Mouse (Mus musculus) C2C12 (cell line): ENCODE data around the gene Mturn. TPM values are rescaled to one million over a fixed set of nuclear protein-coding genes. Genes with fewer than 3 reads are reported as not detected.

ENCODE experiments used
- H3K27me3 ChIP-seq: one replicate; pipeline ENCODE4 v1.6.1; 2011; ENCODE audit not compliant: control insufficient read depth, insufficient read depth, insufficient read length
- H3K36me3 ChIP-seq: one replicate; pipeline ENCODE4 v1.6.1; 2011; ENCODE audit not compliant: control insufficient read depth, insufficient read depth
- H3K4me3 ChIP-seq: one replicate; pipeline ENCODE4 v1.5.1; 2011; ENCODE audit warnings: mild to moderate bottlenecking, control low read depth; ENCODE audit not compliant: poor library complexity, insufficient read depth, severe bottlenecking
- H3K79me2 ChIP-seq: one replicate; pipeline ENCODE4 v1.6.1; 2011; ENCODE audit not compliant: control insufficient read depth, insufficient read depth
- H3K79me3 ChIP-seq: one replicate; pipeline ENCODE4 v1.6.1; 2011; ENCODE audit warnings: low read depth, control low read depth
- H3ac ChIP-seq: one replicate; pipeline ENCODE3; 2011; ENCODE audit warnings: low read depth; ENCODE audit not compliant: control insufficient read depth, insufficient read length
- CEBPB ChIP-seq: IDR thresholded peaks from one replicate; pipeline ENCODE4 v1.6.1; 2011; ENCODE audit warnings: low read depth, mild to moderate bottlenecking, control low read depth, moderate library complexity
- CTCF ChIP-seq: IDR thresholded peaks from one replicate; pipeline ENCODE4 v1.5.1; 2011; ENCODE audit not compliant: control insufficient read depth, insufficient read depth, insufficient read length
- FOSL1 ChIP-seq: IDR thresholded peaks from one replicate; pipeline ENCODE4 v1.8.0; 2011; ENCODE audit warnings: mild to moderate bottlenecking, low read length; ENCODE audit not compliant: poor library complexity, insufficient read depth, severe bottlenecking
- MAX ChIP-seq: IDR thresholded peaks from one replicate; pipeline ENCODE4 v1.6.1; 2011; ENCODE audit warnings: mild to moderate bottlenecking, control low read depth
- MYOD1 ChIP-seq: IDR thresholded peaks from one replicate; pipeline ENCODE4 v1.6.1; 2011; ENCODE audit warnings: low read depth; ENCODE audit not compliant: control insufficient read depth, insufficient read length
- MYOG ChIP-seq: IDR thresholded peaks from one replicate; pipeline ENCODE4 v1.6.1; 2011; ENCODE audit not compliant: control insufficient read depth, insufficient read length; ENCODE audit errors: extremely low read depth
- USF1 ChIP-seq: IDR thresholded peaks from one replicate; pipeline ENCODE4 v1.6.1; 2011; ENCODE audit warnings: low read depth, mild to moderate bottlenecking, control low read depth, moderate library complexity
- polyA plus RNA-seq: library from polyadenylated mRNA; unstranded; fragments of >200 nt; fragmentation: generic; extraction: Trizol; gene quantifications from one replicate; pipeline ENCODE4 v1.2.1, GENCODE M21; 2012; ENCODE audit warnings: missing spikeins

The Mturn gene
- polyA plus RNA-seq, 1 experiment = 1.3 TPM

GRCm38 (mm10) chr6:54657861-54658260 lies 23.6 kb upstream of the Mturn start:
- Histone ChIP-seq H3K79me2 (no peaks in the 10 kb centered on the region), H3K79me3 (no peaks in the 10 kb centered on the region), H3K36me3 (no peaks in the 10 kb centered on the region), H3K4me3 (no peak overlapping the region), H3ac (no peak overlapping the region), H3K27me3 (no peaks in the 10 kb centered on the region)
- TF ChIP-seq FOSL1 = no peak
- TF ChIP-seq USF1 = no peak
- TF ChIP-seq MYOD1 = no peak
- no peak for TF ChIP-seq CEBPB
- TF ChIP-seq MYOG = no peak
- no peak for TF ChIP-seq CTCF
- no peak for TF ChIP-seq MAX

DNA sequence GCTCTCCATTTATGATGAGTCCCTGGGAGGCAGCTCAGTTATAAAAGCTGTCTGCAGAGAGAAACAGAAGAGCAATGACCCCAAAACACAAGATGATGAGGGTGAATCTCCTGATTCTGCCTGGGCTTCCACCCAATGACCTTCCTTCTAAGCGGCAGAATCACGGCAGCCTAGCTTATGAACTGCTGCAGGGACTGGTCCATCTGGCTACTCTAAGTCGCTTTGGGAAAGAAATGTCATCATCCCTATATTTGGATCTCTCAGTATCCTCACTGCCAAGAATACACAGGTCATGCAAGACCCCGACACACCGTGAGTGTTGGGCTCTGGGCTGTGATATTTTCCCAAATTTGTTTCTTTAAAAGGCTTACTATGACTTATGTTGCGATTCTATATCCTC lies 11.6 kb upstream of the Mturn start:
- Histone ChIP-seq H3ac (no peak overlapping the region), H3K4me3 (no peak overlapping the region), H3K27me3 (peaks cover 15% of the 10 kb centered on the region), H3K79me3 (no peaks in the 10 kb centered on the region), H3K36me3 (no peaks in the 10 kb centered on the region), H3K79me2 (no peaks in the 10 kb centered on the region)
- TF ChIP-seq MYOD1 (no peak), FOSL1 (no peak), MAX (no peak), CTCF (no peak), USF1 (no peak), MYOG (no peak)

DNA sequence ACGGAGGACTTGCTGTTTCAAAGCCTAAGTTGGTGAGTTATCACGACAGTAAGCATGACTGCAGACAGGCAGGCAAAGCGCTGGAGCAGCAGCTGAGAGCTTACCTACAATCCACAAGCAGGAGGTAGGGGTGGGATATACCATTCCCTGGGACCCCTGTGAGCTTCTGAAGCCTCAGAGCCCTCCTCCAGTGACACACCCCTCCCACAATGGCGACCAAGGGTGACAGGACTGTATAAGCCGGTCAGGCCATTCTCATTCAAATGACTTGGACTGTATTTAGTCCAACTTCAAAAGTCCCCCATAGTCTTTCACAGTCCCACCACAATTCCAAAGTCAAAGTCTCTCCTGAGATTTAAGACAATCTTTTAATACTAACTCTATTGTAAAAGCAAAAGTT lies 8.5 kb upstream of the Mturn start:
- Histone ChIP-seq H3K79me2 (no peaks in the 10 kb centered on the region), H3K36me3 (no peaks in the 10 kb centered on the region), H3ac (no peak overlapping the region), H3K4me3 (no peak overlapping the region), H3K79me3 (no peaks in the 10 kb centered on the region), H3K27me3 (peaks cover 15% of the 10 kb centered on the region)
- TF ChIP-seq FOSL1 = no peak
- no peak for TF ChIP-seq USF1
- TF ChIP-seq CEBPB = no peak
- no peak for TF ChIP-seq CTCF
- no peak for TF ChIP-seq MYOD1
- no peak for TF ChIP-seq MAX
- no peak for TF ChIP-seq MYOG

DNA sequence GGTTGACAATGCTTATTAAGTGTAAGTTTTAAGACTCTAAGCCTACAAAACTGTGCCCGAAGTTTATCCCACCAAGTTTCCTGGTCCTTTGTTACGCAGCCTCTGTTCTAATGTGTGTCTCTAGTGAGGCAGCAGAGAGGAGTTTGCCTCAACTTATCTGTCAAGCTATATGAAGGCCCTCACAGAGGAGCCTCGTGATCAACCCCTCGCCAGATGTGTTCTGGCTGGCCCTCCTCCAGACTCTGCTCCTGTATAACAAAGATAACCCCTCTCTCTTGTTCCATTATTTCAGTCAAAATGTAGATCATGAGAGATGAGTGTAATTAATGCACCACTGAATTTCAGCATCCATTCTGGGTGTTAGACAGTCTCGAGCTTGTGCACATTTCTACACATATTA lies 1.7 kb upstream of the Mturn start:
- no peaks in the 10 kb centered on the region for H3K36me3 ChIP-seq
- H3ac ChIP-seq = no peak overlapping the region
- H3K79me3 ChIP-seq = no peaks in the 10 kb centered on the region
- H3K79me2 ChIP-seq = no peaks in the 10 kb centered on the region
- no peak overlapping the region for H3K4me3 ChIP-seq
- peaks cover 3% of the 10 kb centered on the region for H3K27me3 ChIP-seq
- no peak for TF ChIP-seq MAX
- no peak for TF ChIP-seq MYOG
- no peak for TF ChIP-seq FOSL1
- TF ChIP-seq USF1 = no peak
- TF ChIP-seq MYOD1 = no peak
- TF ChIP-seq CEBPB = no peak
- TF ChIP-seq CTCF = no peak

DNA sequence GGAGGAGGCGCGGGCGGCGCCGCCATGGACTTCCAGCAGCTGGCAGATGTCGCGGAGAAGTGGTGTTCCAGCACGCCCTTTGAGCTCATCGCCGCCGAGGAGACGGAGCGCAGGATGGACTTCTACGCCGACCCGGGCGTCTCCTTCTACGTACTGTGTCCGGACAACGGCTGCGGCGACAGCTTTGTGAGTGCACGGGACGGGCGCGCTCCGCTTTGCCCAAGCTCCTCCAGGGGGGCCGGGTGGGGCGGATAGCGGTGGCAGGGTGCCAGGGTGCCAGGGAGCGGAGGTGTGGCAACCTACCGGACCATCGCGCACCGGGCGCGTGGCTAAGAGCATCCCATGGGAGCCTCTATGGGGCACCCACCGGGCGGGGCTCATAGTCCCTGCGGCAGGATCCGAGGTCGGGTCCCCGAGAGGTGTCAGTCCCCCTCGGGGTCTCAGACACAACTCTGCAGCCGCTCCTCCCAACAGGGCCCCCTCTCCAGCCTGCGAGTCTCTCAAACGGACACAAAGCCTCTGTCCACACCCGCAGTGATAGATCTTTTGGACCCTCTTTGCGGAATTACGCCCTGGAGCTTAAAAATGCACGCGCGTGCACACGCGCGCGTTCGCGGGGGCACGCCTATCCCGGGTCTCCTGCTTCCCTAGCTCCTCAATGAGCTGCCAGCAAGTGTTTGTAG lies 463 bp downstream of the Mturn start:
- Histone ChIP-seq H3K4me3 (peak overlapping the region; percentile 49), H3ac (peak overlapping the region; percentile 48)
- no peak for TF ChIP-seq FOSL1
- TF ChIP-seq CTCF = no peak
- no peak for TF ChIP-seq MAX
- TF ChIP-seq MYOG = no peak
- no peak for TF ChIP-seq CEBPB
- TF ChIP-seq MYOD1 = no peak
- no peak for TF ChIP-seq USF1

DNA sequence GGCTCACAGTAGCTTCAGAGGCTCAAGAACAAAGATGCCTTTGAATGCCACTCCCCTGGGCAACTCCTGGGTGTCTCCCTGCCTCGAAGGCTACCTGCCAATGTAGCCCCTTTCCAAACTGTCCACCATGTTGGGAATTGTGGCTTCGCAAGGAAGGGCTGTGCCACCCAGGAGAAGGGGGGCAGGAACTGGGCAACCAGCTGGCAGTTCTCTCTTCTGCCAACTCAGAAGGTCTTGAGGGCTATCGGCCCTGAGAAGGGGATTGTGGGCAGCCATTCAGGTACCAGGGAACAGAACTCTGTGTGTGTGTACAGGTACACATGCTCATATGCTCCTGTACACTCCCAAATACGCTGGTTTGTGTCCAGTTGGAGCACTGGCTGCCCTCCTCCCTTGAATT lies 2.7 kb downstream of the Mturn start:
- Histone ChIP-seq H3K36me3 (no peaks in the 10 kb centered on the region), H3K4me3 (no peak overlapping the region), H3ac (no peak overlapping the region), H3K79me2 (no peaks in the 10 kb centered on the region), H3K27me3 (no peaks in the 10 kb centered on the region), H3K79me3 (no peaks in the 10 kb centered on the region)
- TF ChIP-seq MYOG (no peak), FOSL1 (no peak), USF1 (no peak), MAX (no peak), MYOD1 (no peak), CTCF (no peak), CEBPB (no peak)

More for the DNA sequence above, 463 bp downstream of the Mturn start:
- H3K79me2 ChIP-seq = no peaks in the 10 kb centered on the region
- H3K79me3 ChIP-seq = no peaks in the 10 kb centered on the region
- peaks cover 3% of the 10 kb centered on the region for H3K27me3 ChIP-seq
- H3K36me3 ChIP-seq = no peaks in the 10 kb centered on the region
